Mouse (Mus musculus) forebrain, embryonic 14.5 days (tissue): ENCODE results near the gene Fbxo28. TPM values are rescaled to one million over a fixed set of nuclear protein-coding genes. Genes with fewer than 3 reads are reported as not detected.
"Not testable (repeated sequence)": the region's sequence is repeated elsewhere in the genome, so short reads cannot be mapped to it uniquely, and the experiment has no call there.

Experiments used
- ATAC-seq: fragments of 200-750 bp; cut with Nextera tagmentation; 2 replicates; pipeline ENCODE4 v1.8.0; 2017; ENCODE audit warnings: mild to moderate bottlenecking, moderate library complexity
- DNase-seq: peaks from one replicate; pipeline ENCODE4 v3.0.0-alpha.2; 2015; ENCODE audit warnings: low spot score
- H3K27ac ChIP-seq: fragments of 300-500 bp; sonication (generic); 2 replicates; pipeline ENCODE4 v1.5.1; 2014; ENCODE audit warnings: low read depth, mild to moderate bottlenecking, control low read depth, low read length, moderate library complexity
- H3K27me3 ChIP-seq: fragments of 300-500 bp; sonication (generic); replicated peaks from 2 replicates; pipeline ENCODE4 v1.6.1; 2014; ENCODE audit warnings: low read length, control low read depth, mixed read lengths; ENCODE audit not compliant: control insufficient read depth, insufficient read depth
- H3K36me3 ChIP-seq: fragments of 300-500 bp; sonication (generic); 2 replicates; pipeline ENCODE4 v1.6.1; 2014; ENCODE audit warnings: low read length, control low read depth; ENCODE audit not compliant: control insufficient read depth, insufficient read depth
- H3K4me1 ChIP-seq: fragments of 300-500 bp; sonication (generic); 2 replicates; pipeline ENCODE4 v1.6.1; 2014; ENCODE audit warnings: antibody characterized with exemption, low read length, control low read depth; ENCODE audit not compliant: control insufficient read depth, insufficient read depth
- H3K4me2 ChIP-seq: fragments of 300-500 bp; sonication (generic); 2 replicates; pipeline ENCODE4 v1.6.1; 2014; ENCODE audit warnings: mild to moderate bottlenecking, control low read depth, low read length
- H3K4me3 ChIP-seq: fragments of 300-500 bp; sonication (generic); 2 replicates; pipeline ENCODE4 v1.5.1; 2014; ENCODE audit warnings: low read depth, low read length, control low read depth
- H3K9ac ChIP-seq: fragments of 300-500 bp; sonication (generic); 2 replicates; pipeline ENCODE4 v1.6.1; 2014; ENCODE audit warnings: mild to moderate bottlenecking, low read length, control low read depth, moderate library complexity
- H3K9me3 ChIP-seq: fragments of 300-500 bp; sonication (generic); replicated peaks from 2 replicates; pipeline ENCODE4 v1.6.1; 2016; ENCODE audit warnings: low read length, control low read depth, mixed read lengths; ENCODE audit not compliant: control insufficient read depth
- WGBS: fragments of 180-500 bp; shearing (Covaris S2); extraction: QIAGEN DNeasy Blood & Tissue Kit; methylation state at CpG from one replicate; pipeline ENCODE4 v1.1.7; 2014; 5-methylcytosine and 5-hydroxymethylcytosine counted together
- polyA plus RNA-seq: library from polyadenylated mRNA; unstranded; fragments of >200 nt; fragmentation: Nextera tagmentation; extraction: Ambion mirVana; gene quantifications from 2 replicates; pipeline ENCODE4 v1.2.1, GENCODE M21; 2014

The Fbxo28 gene
- polyA plus RNA-seq, 1 experiment from 2014 or later, result 30.5 TPM

GRCm38 (mm10) chr1:182302916-182303315 lies 38.5 kb downstream of the Fbxo28 start:
- H3K4me1 ChIP-seq, result no peaks in the 10 kb centered on the region
- ATAC-seq, result no peak
- H3K27ac ChIP-seq, result no peak overlapping the region
- H3K9ac ChIP-seq, result no peak overlapping the region
- 92% methylated on average over 5 of the region's 5 CpGs for WGBS
- no peak for DNase-seq
- no peak overlapping the region for H3K4me3 ChIP-seq
- no peaks in the 10 kb centered on the region for H3K36me3 ChIP-seq
- no peaks in the 10 kb centered on the region for H3K9me3 ChIP-seq
- H3K27me3 ChIP-seq, result no peaks in the 10 kb centered on the region
- no peak overlapping the region for H3K4me2 ChIP-seq

GRCm38 (mm10) chr1:182302176-182302870 lies 39.1 kb downstream of the Fbxo28 start:
- H3K4me3 ChIP-seq, result no peak overlapping the region
- WGBS, result 85% methylated on average over 6 of the region's 6 CpGs
- no peaks in the 10 kb centered on the region for H3K4me1 ChIP-seq
- H3K27ac ChIP-seq, result no peak overlapping the region
- no peak for ATAC-seq
- H3K9ac ChIP-seq, result no peak overlapping the region
- no peaks in the 10 kb centered on the region for H3K36me3 ChIP-seq
- no peaks in the 10 kb centered on the region for H3K27me3 ChIP-seq
- no peaks in the 10 kb centered on the region for H3K9me3 ChIP-seq
- no peak for DNase-seq
- no peak overlapping the region for H3K4me2 ChIP-seq

- Histone ChIP-seq H3K9ac (no peak overlapping the region), H3K27ac (no peak overlapping the region), H3K4me1 (no peaks in the 10 kb centered on the region), H3K4me3 (no peak overlapping the region), H3K36me3 (no peaks in the 10 kb centered on the region), H3K27me3 (no peaks in the 10 kb centered on the region), H3K4me2 (no peak overlapping the region), H3K9me3 (no peaks in the 10 kb centered on the region)
- no peak for DNase-seq
- 91% methylated on average over 5 of the region's 5 CpGs for WGBS
- ATAC-seq, result no peak
Observed at GRCm38 (mm10) chr1:182297821-182298220, 43.6 kb downstream of the Fbxo28 start.

GRCm38 (mm10) chr1:182297246-182297645 lies 44.2 kb downstream of the Fbxo28 start:
- Histone ChIP-seq H3K4me2 (no peak overlapping the region), H3K9ac (no peak overlapping the region), H3K27ac (no peak overlapping the region), H3K27me3 (no peaks in the 10 kb centered on the region), H3K36me3 (no peaks in the 10 kb centered on the region), H3K4me3 (no peak overlapping the region), H3K9me3 (no peaks in the 10 kb centered on the region), H3K4me1 (no peaks in the 10 kb centered on the region)
- ATAC-seq (no peak), DNase-seq (no peak)
- WGBS, result 20% methylated on average over 3 of the region's 3 CpGs

GRCm38 (mm10) chr1:182296816-182297215 lies 44.6 kb downstream of the Fbxo28 start:
- 55% methylated on average over 6 of the region's 6 CpGs for WGBS
- Histone ChIP-seq H3K9me3 (no peaks in the 10 kb centered on the region), H3K27me3 (no peaks in the 10 kb centered on the region), H3K4me1 (no peaks in the 10 kb centered on the region), H3K4me3 (no peak overlapping the region), H3K36me3 (no peaks in the 10 kb centered on the region), H3K4me2 (no peak overlapping the region), H3K27ac (no peak overlapping the region), H3K9ac (no peak overlapping the region)
- ATAC-seq, result no peak
- no peak for DNase-seq

GRCm38 (mm10) chr1:182296141-182296540 lies 45.3 kb downstream of the Fbxo28 start:
- H3K4me2 ChIP-seq, result no peak overlapping the region
- 91% methylated on average over 6 of the region's 6 CpGs for WGBS
- no peak for DNase-seq
- no peak overlapping the region for H3K9ac ChIP-seq
- H3K4me3 ChIP-seq, result no peak overlapping the region
- H3K36me3 ChIP-seq, result no peaks in the 10 kb centered on the region
- H3K27me3 ChIP-seq, result no peaks in the 10 kb centered on the region
- ATAC-seq, result no peak
- H3K9me3 ChIP-seq, result no peaks in the 10 kb centered on the region
- H3K4me1 ChIP-seq, result no peaks in the 10 kb centered on the region
- no peak overlapping the region for H3K27ac ChIP-seq

GRCm38 (mm10) chr1:182292291-182292690 lies 49.1 kb downstream of the Fbxo28 start:
- Histone ChIP-seq H3K27me3 (no peaks in the 10 kb centered on the region), H3K4me2 (no peak overlapping the region), H3K27ac (no peak overlapping the region), H3K4me1 (no peaks in the 10 kb centered on the region), H3K4me3 (no peak overlapping the region), H3K36me3 (no peaks in the 10 kb centered on the region), H3K9me3 (no peaks in the 10 kb centered on the region), H3K9ac (no peak overlapping the region)
- 87% methylated on average over 4 of the region's 4 CpGs for WGBS
- DNase-seq (no peak), ATAC-seq (no peak)

- ATAC-seq, H3K27ac ChIP-seq, H3K4me2 ChIP-seq, H3K9me3 ChIP-seq, H3K9ac ChIP-seq, H3K36me3 ChIP-seq, H3K4me3 ChIP-seq, H3K4me1 ChIP-seq, H3K27me3 ChIP-seq, DNase-seq: not testable (repeated sequence)
- 84% methylated on average over 3 of the region's 3 CpGs for WGBS
Observed at GRCm38 (mm10) chr1:182290741-182291140, 50.7 kb downstream of the Fbxo28 start.

GRCm38 (mm10) chr1:182289781-182290180 lies 51.6 kb downstream of the Fbxo28 start:
- no peak overlapping the region for H3K9ac ChIP-seq
- no peak overlapping the region for H3K27ac ChIP-seq
- DNase-seq (no peak), ATAC-seq (no peak)
- no peak overlapping the region for H3K4me2 ChIP-seq
- no peaks in the 10 kb centered on the region for H3K36me3 ChIP-seq
- no peaks in the 10 kb centered on the region for H3K27me3 ChIP-seq
- H3K4me3 ChIP-seq, result no peak overlapping the region
- no peaks in the 10 kb centered on the region for H3K9me3 ChIP-seq
- no peaks in the 10 kb centered on the region for H3K4me1 ChIP-seq
- WGBS, result 75% methylated on average over 2 of the region's 2 CpGs
